Mouse (Mus musculus): ENCODE results near the gene Slc24a4. TPM values are rescaled to one million over a fixed set of nuclear protein-coding genes. Genes with fewer than 3 reads are reported as not detected.

The Slc24a4 gene
- total and polyA plus RNA-seq, 3 experiments = 0.23 to 0.69 (median 0.34) TPM

- H3K4me3 ChIP-seq (replicated peaks in 1 of 3; ENCODE audit: low read depth in 2 of 3, low read length in 2 of 3, poor library complexity in 1 of 3) = no peak overlapping the region
- H3K9ac ChIP-seq (ENCODE audit: insufficient read depth, low read depth) = no peak overlapping the region
- dilution Hi-C loops (cut with MboI; ENCODE audit: extremely low pct_ligation_motif_present, extremely low pct_unique_long_range_greater_than_20kb, low sequenced_read_pairs) = no loop called here
- peaks cover 5% of the 10 kb centered on the region for H3K27me3 ChIP-seq (replicated peaks)
- H3K36me3 ChIP-seq (replicated peaks in 1 of 2; ENCODE audit: control insufficient read depth in 1 of 2, insufficient read depth in 1 of 2, low read length in 1 of 2) = no peaks in the 10 kb centered on the region
- in situ Hi-C loops (cut with MboI; ENCODE audit: low pct_ligation_motif_present, low pct_unique_long_range_greater_than_20kb, low sequenced_read_pairs) = no loop called here
- no peak for DNase-seq (ENCODE audit: extremely low read depth)
- H3K4me1 ChIP-seq (ENCODE audit: control insufficient read depth in 1 of 2, insufficient read depth in 2 of 2) = no peaks in the 10 kb centered on the region
- no peak overlapping the region for H3K27ac ChIP-seq (ENCODE audit: insufficient read depth, low read depth)
- no peak overlapping the region for H3K4me2 ChIP-seq (ENCODE audit: insufficient read depth, low read depth, poor library complexity, severe bottlenecking)
- no peaks in the 10 kb centered on the region for H3K79me2 ChIP-seq (replicated peaks; ENCODE audit: control insufficient read depth, extremely low read depth, insufficient read depth, poor library complexity, severe bottlenecking)
- no peaks in the 10 kb centered on the region for H3K9me3 ChIP-seq (replicated peaks; ENCODE audit: low read length)
- no peak for TF ChIP-seq MXI1 (IDR thresholded peaks at IDR 0.05; ENCODE audit: low read depth, low read length)
- TF ChIP-seq POLR2A (IDR thresholded peaks at IDR 0.05; ENCODE audit: low read depth, low read length) = no peak
- no peak for TF ChIP-seq SMC3 (IDR thresholded peaks at IDR 0.05; ENCODE audit: low read depth, low read length)
- no peak for TF ChIP-seq KAT2A (IDR thresholded peaks at IDR 0.05; ENCODE audit: insufficient replicate concordance, low read length)
- no peak for TF ChIP-seq MAFK (IDR thresholded peaks at IDR 0.05; ENCODE audit: insufficient replicate concordance, low read length)
- no peak for TF ChIP-seq GABPA (IDR thresholded peaks at IDR 0.05; ENCODE audit: insufficient replicate concordance, low read depth, low read length)
- no peak for TF ChIP-seq JUND (conservative IDR thresholded peaks at IDR 0.05; ENCODE audit: low read depth, low read length)
- TF ChIP-seq ZC3H11A (IDR thresholded peaks at IDR 0.05; ENCODE audit: low read depth, low read length) = no peak
- TF ChIP-seq ZKSCAN1 (IDR thresholded peaks at IDR 0.05; ENCODE audit: borderline replicate concordance, low read depth, low read length) = no peak
- TF ChIP-seq ZMIZ1 (IDR thresholded peaks at IDR 0.05; ENCODE audit: low read depth, low read length) = no peak
- no peak for TF ChIP-seq NRF1 (IDR thresholded peaks at IDR 0.05; ENCODE audit: low read depth, low read length)
- TF ChIP-seq ELF1 (IDR thresholded peaks at IDR 0.05; ENCODE audit: low read depth, low read length) = no peak
- no peak for TF ChIP-seq SIN3A (IDR thresholded peaks at IDR 0.05; ENCODE audit: low read length)
- no peak for TF ChIP-seq CHD1 (IDR thresholded peaks at IDR 0.05; ENCODE audit: low read depth, low read length)
- TF ChIP-seq TCF12 (IDR thresholded peaks at IDR 0.05; ENCODE audit: low read depth, low read length) = no peak
- no peak for TF ChIP-seq USF2 (conservative IDR thresholded peaks at IDR 0.05; ENCODE audit: low read depth, low read length)
- no peak for TF ChIP-seq JUN (IDR thresholded peaks at IDR 0.05; ENCODE audit: insufficient read depth, low read depth, low read length)
- TF ChIP-seq MEF2A (IDR thresholded peaks at IDR 0.05; ENCODE audit: borderline replicate concordance, low read depth, low read length) = no peak
- no peak for TF ChIP-seq E2F4 (IDR thresholded peaks at IDR 0.05; ENCODE audit: insufficient replicate concordance, low read depth, low read length)
- TF ChIP-seq PAX5 (IDR thresholded peaks at IDR 0.05; ENCODE audit: low read length) = no peak
Measured at GRCm38 (mm10) chr12:102164632-102165031, 36.1 kb downstream of the Slc24a4 start.

- Histone ChIP-seq H3K36me3 (replicated peaks in 1 of 2; ENCODE audit: control insufficient read depth in 1 of 2, insufficient read depth in 1 of 2, low read length in 1 of 2) (no peaks in the 10 kb centered on the region), H3K27me3 (replicated peaks) (peaks cover 5% of the 10 kb centered on the region), H3K9me3 (replicated peaks; ENCODE audit: low read length) (no peaks in the 10 kb centered on the region), H3K4me2 (ENCODE audit: insufficient read depth, low read depth, poor library complexity, severe bottlenecking) (no peak overlapping the region), H3K4me3 (replicated peaks in 1 of 3; ENCODE audit: low read depth in 2 of 3, low read length in 2 of 3, poor library complexity in 1 of 3) (no peak overlapping the region), H3K9ac (ENCODE audit: insufficient read depth, low read depth) (no peak overlapping the region), H3K27ac (ENCODE audit: insufficient read depth, low read depth) (no peak overlapping the region), H3K79me2 (replicated peaks; ENCODE audit: control insufficient read depth, extremely low read depth, insufficient read depth, poor library complexity, severe bottlenecking) (no peaks in the 10 kb centered on the region), H3K4me1 (ENCODE audit: control insufficient read depth in 1 of 2, insufficient read depth in 2 of 2) (no peaks in the 10 kb centered on the region)
- in situ Hi-C loops (cut with MboI; ENCODE audit: low pct_ligation_motif_present, low pct_unique_long_range_greater_than_20kb, low sequenced_read_pairs) = no loop called here
- TF ChIP-seq E2F4 (IDR thresholded peaks at IDR 0.05; ENCODE audit: insufficient replicate concordance, low read depth, low read length) (no peak), CHD1 (IDR thresholded peaks at IDR 0.05; ENCODE audit: low read depth, low read length) (no peak), NELFE (IDR thresholded peaks at IDR 0.05; ENCODE audit: low read depth, low read length) (no peak), MXI1 (IDR thresholded peaks at IDR 0.05; ENCODE audit: low read depth, low read length) (no peak), UBTF (IDR thresholded peaks at IDR 0.05; ENCODE audit: low read depth, low read length) (no peak), KAT2A (IDR thresholded peaks at IDR 0.05; ENCODE audit: insufficient replicate concordance, low read length) (no peak), ZC3H11A (IDR thresholded peaks at IDR 0.05; ENCODE audit: low read depth, low read length) (no peak), IRF4 (IDR thresholded peaks at IDR 0.05; ENCODE audit: low read depth, low read length) (no peak), SIN3A (IDR thresholded peaks at IDR 0.05; ENCODE audit: low read length) (no peak), MYC (IDR thresholded peaks at IDR 0.05; ENCODE audit: low read depth, low read length) (no peak), JUN (IDR thresholded peaks at IDR 0.05; ENCODE audit: insufficient read depth, low read depth, low read length) (no peak), ZMIZ1 (IDR thresholded peaks at IDR 0.05; ENCODE audit: low read depth, low read length) (no peak), ETS1 (conservative IDR thresholded peaks at IDR 0.05; ENCODE audit: low read depth, low read length) (no peak), MAZ (IDR thresholded peaks at IDR 0.05; ENCODE audit: low read depth, low read length) (no peak), EP300 (IDR thresholded peaks at IDR 0.05; ENCODE audit: low read length) (no peak), CHD2 (IDR thresholded peaks at IDR 0.05; ENCODE audit: low read length) (no peak)
- dilution Hi-C loops (cut with MboI; ENCODE audit: extremely low pct_ligation_motif_present, extremely low pct_unique_long_range_greater_than_20kb, low sequenced_read_pairs) = no loop called here
- no peak for DNase-seq (ENCODE audit: extremely low read depth)
Measured at GRCm38 (mm10) chr12:102166691-102167261, 38.2 kb downstream of the Slc24a4 start.
